Mouse (Mus musculus) brain, adult 2 months (tissue): Measurements from ENCODE around the gene Dctn2.
"Not testable (repeated sequence)": the region's sequence is repeated elsewhere in the genome, so short reads cannot be mapped to it uniquely, and the experiment has no call there.

Experiments
- DNase-seq: peaks from one replicate; pipeline ENCODE4 v3.0.0; 2011; ENCODE audit warnings: low read depth, low spot score

The Dctn2 gene

GRCm38 (mm10) chr10:127288800-127289572 lies 22.8 kb downstream of the Dctn2 start, which contains the start of gene Mbd6:
TSS of gene Mbd6 (minus strand) at chr10:127289018.
- peak; percentile 97 for DNase-seq

DNA sequence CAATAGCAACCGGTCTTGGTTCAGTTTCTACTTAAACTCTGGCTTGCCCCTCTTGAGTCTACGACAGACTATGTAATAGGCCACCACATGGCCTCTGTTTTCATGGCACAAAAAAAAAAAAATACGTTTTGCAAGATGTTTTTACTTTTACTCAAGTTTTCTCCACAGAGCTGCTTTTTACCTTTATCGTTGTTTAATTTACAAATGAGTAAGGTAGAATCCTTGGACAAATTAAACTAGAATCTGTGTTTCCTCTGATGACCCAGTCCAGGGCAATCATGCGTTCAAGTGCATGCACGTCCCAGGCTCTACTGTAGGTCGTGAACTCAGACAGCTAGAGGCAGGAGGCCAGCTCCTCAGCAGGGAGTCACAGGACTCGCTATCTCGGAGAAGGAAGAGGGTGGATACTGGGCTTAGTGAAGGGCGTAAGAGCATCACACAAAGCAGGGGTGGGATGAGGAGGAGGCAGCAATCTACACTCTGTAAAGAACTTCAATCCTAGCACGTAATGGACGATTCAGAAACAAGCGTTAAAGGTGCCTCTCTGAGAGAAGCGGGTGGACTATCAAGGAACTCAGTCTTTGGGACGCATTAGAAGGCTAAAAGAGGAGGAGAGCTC lies 23.5 kb downstream of the Dctn2 start:
- DNase-seq, result peak; percentile 87

- DNase-seq, result peak; percentile 100
Measured at GRCm38 (mm10) chr10:127290307-127290929, 24.2 kb downstream of the Dctn2 start.

- DNase-seq, result peak; percentile 60
Measured at GRCm38 (mm10) chr10:127290930-127291880, 25.0 kb downstream of the Dctn2 start.

GRCm38 (mm10) chr10:127291881-127292638 lies 25.9 kb downstream of the Dctn2 start:
- no peak for DNase-seq

GRCm38 (mm10) chr10:127292987-127293538 lies 26.9 kb downstream of the Dctn2 start:
- DNase-seq, result peak; percentile 54

GRCm38 (mm10) chr10:127293590-127294113 lies 27.5 kb downstream of the Dctn2 start:
- DNase-seq, result no peak

DNA sequence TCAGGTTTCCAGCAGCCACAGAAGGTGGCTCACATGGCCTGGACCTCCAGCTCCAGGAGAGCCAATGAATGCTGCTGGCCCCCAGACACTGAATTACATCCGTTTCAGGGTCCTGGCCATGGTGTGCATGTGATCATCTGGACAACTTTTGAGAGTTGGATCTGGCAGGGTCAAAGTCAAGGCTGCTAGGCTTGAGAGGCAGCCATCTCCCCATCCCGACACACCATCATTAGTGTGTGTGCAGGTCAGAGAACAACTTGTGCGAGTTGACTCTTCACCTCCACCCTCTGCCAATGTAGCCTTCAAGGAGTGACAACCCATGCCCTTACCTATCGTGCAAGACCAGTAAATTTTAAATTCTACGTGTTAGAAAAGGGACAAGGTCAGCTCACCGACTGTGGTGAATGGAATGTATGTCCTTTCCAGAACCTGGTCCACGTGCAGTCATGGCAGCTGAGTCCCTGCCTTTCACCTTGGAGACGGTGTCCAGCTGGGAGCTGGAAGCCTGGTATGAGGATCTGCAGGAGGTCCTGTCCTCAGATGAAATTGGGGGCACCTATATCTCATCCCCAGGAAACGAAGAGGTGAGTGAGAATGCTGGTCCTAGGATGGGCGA lies 28.8 kb downstream of the Dctn2 start:
- DNase-seq, result no peak

DNA sequence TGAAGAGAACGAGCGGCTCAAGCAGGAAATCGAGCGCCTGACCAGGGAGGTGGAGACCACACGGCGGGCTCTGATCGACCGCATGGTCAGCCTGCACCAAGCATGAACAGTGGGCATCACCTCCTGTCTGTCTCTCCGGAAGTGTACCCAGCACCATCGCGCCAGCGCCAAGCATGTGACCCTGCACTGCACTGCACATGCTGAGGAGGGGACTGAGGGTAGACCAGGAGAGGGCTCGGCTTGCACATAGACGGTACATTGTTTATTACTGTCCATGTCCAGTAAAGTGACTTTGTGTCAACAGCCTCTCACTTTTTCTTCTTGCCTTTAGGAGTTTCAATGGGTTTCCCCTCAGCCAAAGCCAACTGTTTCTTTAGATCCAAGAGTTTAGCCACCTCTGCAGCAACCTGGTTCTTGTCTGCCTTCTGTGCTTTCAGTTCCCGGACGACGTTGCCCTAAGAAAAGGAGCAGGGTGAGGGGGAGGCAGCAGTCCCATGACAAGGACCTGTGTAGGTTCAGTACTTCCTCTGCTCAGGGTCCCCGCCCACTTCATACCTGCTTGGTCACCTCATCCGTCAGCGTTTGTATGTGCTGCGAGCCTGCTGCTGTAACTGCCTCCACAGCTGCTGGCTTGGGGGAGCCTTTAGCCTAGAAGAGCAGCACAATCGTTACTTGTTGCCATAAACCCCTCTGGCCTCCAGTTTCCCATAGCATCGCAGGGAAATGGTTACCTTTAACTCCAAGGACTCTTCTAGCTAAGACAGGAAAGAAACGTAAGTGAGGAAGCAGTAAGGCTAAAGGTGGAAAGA lies 30.0 kb downstream of the Dctn2 start:
- DNase-seq, result no peak

DNA sequence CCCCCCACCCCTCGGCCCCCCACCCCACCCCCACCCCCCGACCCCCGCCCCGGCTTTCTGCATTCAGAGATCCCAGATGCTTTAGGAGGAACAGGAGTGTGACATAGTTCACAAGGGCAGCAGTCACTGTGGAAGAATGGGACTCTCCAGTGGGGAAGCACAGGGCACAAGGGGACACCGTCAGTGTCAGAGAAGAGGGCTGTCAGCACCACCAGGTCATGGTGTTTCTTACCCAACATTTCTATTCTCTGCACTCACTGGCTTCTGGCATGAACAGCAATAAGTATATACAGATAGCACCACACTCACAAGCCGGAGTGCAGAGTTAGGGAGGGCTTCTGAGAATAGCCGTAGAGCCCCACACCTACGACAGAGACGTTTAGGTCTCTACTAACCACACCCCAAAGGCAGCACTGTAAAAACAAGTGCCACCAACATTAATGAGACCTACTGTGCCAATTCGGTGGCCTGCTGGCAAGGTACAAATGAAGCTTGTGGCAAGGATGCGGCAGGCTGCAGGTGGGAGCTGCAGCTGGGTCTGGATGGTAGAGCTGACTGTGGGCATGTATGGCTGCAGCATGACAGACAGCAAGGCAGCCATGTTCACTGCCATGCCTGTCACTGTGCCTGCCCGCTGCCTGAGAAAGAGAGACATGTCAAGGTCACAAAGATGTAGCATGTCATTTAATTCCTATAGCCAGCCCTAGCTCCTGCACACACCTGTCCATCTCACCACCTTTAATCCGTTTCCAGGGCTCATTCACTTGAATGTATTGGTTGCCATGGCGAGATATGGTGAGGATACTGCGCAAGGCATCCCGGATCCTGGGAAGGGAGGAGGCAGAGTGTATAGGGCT lies 31.1 kb downstream of the Dctn2 start:
- DNase-seq, result no peak

GRCm38 (mm10) chr10:127300361-127300760 lies 34.2 kb downstream of the Dctn2 start:
- DNase-seq, result no peak

DNA sequence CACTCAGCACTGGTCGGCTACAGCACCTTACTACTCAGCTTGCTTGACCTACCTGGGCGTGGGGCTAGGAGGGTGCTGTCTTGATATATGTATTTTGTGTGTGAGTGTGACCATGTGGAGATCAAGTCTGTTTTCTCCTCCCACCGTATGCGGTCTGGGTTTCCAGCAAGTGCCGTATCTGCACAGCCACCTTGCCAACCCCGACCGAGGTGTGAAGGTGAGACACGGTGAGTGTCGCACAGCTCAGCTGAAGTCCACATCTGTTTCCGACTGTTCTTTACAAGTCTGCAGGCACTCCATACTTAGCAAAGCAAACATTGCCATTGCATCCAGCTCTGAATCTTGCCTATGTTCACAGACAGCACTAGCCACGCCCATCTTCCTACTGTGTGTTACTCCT lies 37.0 kb downstream of the Dctn2 start:
- DNase-seq, result no peak

GRCm38 (mm10) chr10:127309167-127309566 lies 43.0 kb downstream of the Dctn2 start:
- not testable (repeated sequence) for DNase-seq

- no peak for DNase-seq
Measured at GRCm38 (mm10) chr10:127310523-127311475, 44.6 kb downstream of the Dctn2 start.

- DNase-seq, result peak; percentile 99
Measured at GRCm38 (mm10) chr10:127311476-127312355, 45.5 kb downstream of the Dctn2 start, which contains the start of gene Mars. TSS of gene Mars (minus strand) at chr10:127311786.

DNA sequence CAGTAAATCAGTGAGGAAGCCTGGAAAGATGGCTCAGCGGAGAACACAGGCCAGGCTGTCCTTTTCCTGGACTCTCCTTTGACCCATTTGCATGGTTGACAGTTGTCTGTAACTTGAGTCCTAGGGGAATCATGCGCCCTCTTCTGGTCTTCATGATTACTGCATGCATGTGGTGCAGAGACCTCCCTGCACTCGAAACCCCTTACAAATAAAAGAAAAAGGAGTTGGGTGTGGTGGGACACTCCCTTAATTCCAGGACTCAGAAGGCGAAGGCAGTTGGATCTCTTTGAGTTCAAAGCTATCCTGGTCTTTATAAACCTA lies 46.1 kb downstream of the Dctn2 start:
- DNase-seq, result peak; percentile 91
